Mouse (Mus musculus) fat pad, adult 2 months (tissue): ENCODE results near the gene Pram1.

Source experiments
- DNase-seq: peaks from one replicate; pipeline ENCODE4 v3.0.0-alpha.2; 2011; ENCODE audit warnings: low read depth, low spot score; ENCODE audit errors: extremely low read depth

Gene Pram1

DNA sequence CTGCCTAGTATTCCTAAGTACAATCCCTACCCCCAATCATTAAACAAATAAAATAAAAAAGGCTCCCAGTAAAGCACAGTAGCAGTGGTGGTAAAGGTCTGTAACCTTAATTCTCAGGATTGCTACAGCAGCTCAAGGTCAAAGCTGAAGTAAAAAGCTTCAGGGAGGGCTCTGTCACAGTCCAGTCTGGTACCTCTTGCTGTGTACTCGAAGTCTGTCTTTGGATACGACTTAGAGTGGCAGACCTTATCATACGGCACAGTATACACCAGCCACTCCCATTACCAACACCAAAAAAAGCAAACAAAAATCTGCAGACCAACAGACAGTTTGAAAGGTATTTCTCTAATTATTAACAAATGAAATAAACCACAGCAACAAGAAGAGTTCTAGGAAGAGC lies 29.0 kb downstream of the Pram1 start:
- DNase-seq, result no peak

- DNase-seq, result no peak
Observed at GRCm38 (mm10) chr17:33669681-33670080, 31.8 kb downstream of the Pram1 start.

DNA sequence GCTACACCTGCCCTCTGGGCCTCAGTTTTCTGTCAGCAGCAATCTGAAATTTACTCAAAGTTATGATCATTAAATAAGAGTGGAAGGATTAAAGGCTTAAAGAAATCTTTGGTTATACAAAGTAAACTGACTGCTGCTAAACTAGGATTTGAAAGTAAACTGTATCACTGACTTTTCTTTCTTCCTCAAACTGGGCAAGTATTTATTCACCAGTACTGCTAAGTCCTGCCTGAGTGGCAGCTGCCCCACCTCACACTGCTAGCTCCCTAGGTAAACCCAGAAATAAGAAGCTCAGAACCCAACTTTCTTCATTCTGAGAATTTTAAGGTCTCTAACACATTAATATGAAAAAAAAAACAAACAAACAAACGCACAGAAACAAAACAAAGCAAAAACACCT lies 36.0 kb downstream of the Pram1 start:
- DNase-seq, result no peak

DNA sequence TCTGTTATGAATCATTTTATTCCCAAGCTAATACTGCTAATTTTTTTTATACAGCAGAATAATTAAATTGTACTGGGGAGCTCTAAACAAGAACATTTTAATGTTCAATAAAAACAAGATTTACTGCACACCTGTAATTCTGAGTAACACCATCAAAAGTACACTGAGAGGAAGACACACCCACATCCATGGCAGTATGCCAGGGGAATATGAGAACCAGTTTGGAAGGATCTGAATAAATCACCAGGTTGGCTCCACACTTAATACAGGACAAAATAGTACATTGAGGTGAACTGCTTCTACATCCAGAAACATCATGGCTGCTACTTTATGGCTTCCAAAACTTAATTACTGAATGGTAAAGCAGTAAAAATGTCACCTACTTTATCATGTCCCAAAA lies 37.6 kb downstream of the Pram1 start:
- peak; percentile 69 for DNase-seq

DNA sequence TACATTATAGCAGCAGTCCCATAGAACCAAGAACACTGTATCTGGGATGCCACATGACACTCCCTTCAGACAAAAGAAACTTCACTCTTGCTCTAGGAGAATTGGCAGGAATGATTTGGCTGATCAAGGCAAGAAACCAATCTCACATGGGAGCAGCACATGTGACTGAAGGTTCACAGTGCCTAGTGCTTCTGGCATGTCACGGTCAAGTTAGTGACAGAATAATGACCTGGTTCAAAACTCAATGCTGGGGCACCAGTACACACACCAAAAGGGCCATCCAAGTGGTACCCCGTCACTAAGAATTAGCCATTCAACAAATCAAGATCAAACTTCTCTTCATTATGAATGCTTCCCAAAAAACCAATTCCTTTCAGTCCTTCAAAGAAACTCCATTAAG lies 38.2 kb downstream of the Pram1 start:
- DNase-seq, result no peak

- DNase-seq, result no peak
Observed at GRCm38 (mm10) chr17:33678771-33679170, 40.9 kb downstream of the Pram1 start.

DNA sequence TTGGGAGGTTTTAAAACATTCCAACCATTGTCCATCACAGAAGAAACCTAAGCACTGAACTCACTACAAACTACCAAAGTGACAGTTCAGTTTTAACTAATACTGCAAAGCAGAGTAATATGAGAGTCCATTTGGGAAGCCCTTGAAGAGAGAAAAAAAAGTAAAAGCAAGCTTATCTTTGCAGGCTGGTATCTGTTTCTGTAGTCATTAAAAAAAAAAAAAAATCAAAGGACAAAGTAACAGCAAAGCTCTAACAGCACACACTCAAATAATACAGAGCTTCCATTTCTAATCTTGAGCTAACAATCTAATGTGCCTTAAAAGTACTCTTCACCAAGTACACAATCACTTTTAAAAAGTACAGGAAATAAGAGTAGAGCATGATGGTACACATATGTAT lies 43.9 kb downstream of the Pram1 start:
- DNase-seq, result no peak

GRCm38 (mm10) chr17:33684671-33685231 lies 46.9 kb downstream of the Pram1 start:
- no peak for DNase-seq

GRCm38 (mm10) chr17:33685249-33685653 lies 47.4 kb downstream of the Pram1 start:
- peak; percentile 49 for DNase-seq

DNA sequence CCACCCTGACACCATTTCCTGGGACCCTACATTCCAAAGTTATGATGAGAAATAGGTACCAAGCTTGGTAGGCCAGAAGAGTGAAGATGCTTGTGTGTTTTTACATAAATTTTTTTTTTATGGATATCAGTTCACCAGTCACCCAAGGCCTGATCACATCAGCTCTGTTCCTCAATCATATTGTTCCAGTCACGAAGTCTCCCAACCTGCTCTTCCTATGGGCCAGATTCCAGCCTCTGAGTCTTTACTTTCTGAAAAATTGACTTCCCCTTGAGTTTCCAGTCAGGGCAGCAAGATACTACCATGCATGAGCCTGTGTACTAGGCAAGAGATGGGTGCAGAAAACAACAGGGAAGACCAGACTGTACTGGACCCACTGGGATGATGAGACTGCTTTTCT lies 48.9 kb downstream of the Pram1 start, which contains the start of gene Hnrnpm:
TSS of gene Hnrnpm (minus strand) at position 101 of the 400 bp plus-strand sequence.
- DNase-seq, result no peak
